Mouse (Mus musculus): ENCODE results near the gene Arih2.

Arih2 gene

GRCm38 (mm10) chr9:108587571-108588180 lies 61.5 kb downstream of the Arih2 start:
- in situ Hi-C loops (cut with MboI, MseI), result no loop called here

GRCm38 (mm10) chr9:108579344-108579690 lies 69.9 kb downstream of the Arih2 start:
- in situ Hi-C loops (cut with MboI, MseI), result no loop called here

GRCm38 (mm10) chr9:108578545-108579343 lies 70.4 kb downstream of the Arih2 start, which contains the start of gene Wdr6:
Gene Wdr6, minus strand, starts transcription at chr9:108578739.
- in situ Hi-C loops (cut with MboI, MseI), result no loop called here

GRCm38 (mm10) chr9:108577934-108578544 lies 71.1 kb downstream of the Arih2 start:
- in situ Hi-C loops (cut with MboI, MseI), result no loop called here

GRCm38 (mm10) chr9:108577025-108577424 lies 72.2 kb downstream of the Arih2 start:
- in situ Hi-C loops (cut with MboI, MseI), result no loop called here

GRCm38 (mm10) chr9:108575321-108576297 lies 73.6 kb downstream of the Arih2 start:
- in situ Hi-C loops (cut with MboI, MseI), result no loop called here

- in situ Hi-C loops (cut with MboI, MseI), result loop anchor here (5.0 kb wide), 1 partner anchor 72 kb away; the partner anchor contains the start of gene Arih2
Observed at GRCm38 (mm10) chr9:108574921-108575320, 74.3 kb downstream of the Arih2 start.

GRCm38 (mm10) chr9:108573774-108574690 lies 75.2 kb downstream of the Arih2 start:
- in situ Hi-C loops (cut with MboI, MseI), result loop anchor here (5.0 kb wide), 1 partner anchor 73 kb away; the partner anchor contains the start of gene Arih2

GRCm38 (mm10) chr9:108572321-108572720 lies 76.9 kb downstream of the Arih2 start:
- in situ Hi-C loops (cut with MboI, MseI), result loop anchor here (5.0 kb wide), 1 partner anchor 75 kb away; the partner anchor contains the start of gene Arih2

- in situ Hi-C loops (cut with MboI, MseI), result loop anchor here (5.0 kb wide), 1 partner anchor 76 kb away; the partner anchor contains the start of gene Arih2
Observed at GRCm38 (mm10) chr9:108571401-108571973, 77.7 kb downstream of the Arih2 start.

- in situ Hi-C loops (cut with MboI, MseI), result loop anchor here (5.0 kb wide), 1 partner anchor 77 kb away; the partner anchor contains the start of gene Arih2
Observed at GRCm38 (mm10) chr9:108570207-108570896, 78.8 kb downstream of the Arih2 start.

GRCm38 (mm10) chr9:108569381-108570206 lies 79.6 kb downstream of the Arih2 start, which contains the start of gene Dalrd3:
Gene Dalrd3, plus strand, starts transcription at chr9:108569886.
- in situ Hi-C loops (cut with MboI, MseI), result loop anchor here (5.0 to 10.0 kb wide), 2 partner anchors 78 to 1305 kb away; partner anchors contain the start of genes Arih2 and Cdc25a

- in situ Hi-C loops (cut with MboI, MseI), result loop anchor here (10.0 kb wide), 1 partner anchor 1306 kb away; the partner anchor contains the start of gene Cdc25a
Observed at GRCm38 (mm10) chr9:108568511-108568921, 80.7 kb downstream of the Arih2 start.

- in situ Hi-C loops (cut with MboI, MseI), result loop anchor here (10.0 kb wide), 1 partner anchor 1307 kb away; the partner anchor contains the start of gene Cdc25a
Observed at GRCm38 (mm10) chr9:108567931-108568419, 81.2 kb downstream of the Arih2 start.

- in situ Hi-C loops (cut with MboI, MseI), result loop anchor here (10.0 kb wide), 1 partner anchor 1308 kb away; the partner anchor contains the start of gene Cdc25a
Observed at GRCm38 (mm10) chr9:108566815-108567776, 82.1 kb downstream of the Arih2 start, which contains the start of gene Ndufaf3. Gene Ndufaf3, minus strand, starts transcription at chr9:108567434.

Data from T-helper 1 cell (primary cell).